Mouse (Mus musculus) kidney, adult 8-10 months (tissue): ENCODE results near the gene Per2.
A peak's percentile ranks its signal among the peaks of the same experiment; 100 is the strongest.

Source experiments
- DNase-seq, 2 experiments: peaks; one replicate each; pipeline ENCODE4 v3.0.0; 2022

Gene Per2

DNA sequence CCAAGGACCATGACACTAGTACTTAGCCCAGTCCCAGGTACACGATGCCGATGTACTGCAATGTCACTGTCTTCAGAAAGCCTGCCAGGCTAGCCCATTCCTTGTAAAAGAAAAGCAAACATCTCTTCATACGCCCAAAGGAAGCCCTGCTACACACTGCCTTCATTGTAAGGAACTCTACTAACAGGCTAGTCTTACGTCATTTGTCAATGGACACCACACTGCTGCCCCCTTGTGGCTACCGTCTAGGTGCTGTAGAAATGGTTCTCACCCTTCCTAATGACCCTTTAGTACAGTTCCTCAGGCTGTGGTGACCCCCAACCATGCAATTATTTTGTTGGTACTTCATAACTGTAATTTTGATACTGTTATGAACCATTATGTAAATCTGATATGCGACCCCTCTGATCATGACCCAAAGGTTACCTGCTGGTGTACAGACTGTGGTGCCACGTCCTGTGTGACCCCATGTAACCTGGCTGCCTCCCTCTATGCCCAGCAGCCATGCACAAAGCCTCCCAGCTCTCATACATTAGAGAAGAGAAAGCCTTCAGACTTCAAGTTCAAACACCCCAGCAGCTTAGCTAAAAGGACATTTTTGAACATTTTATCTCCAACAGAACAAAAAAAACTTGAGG lies 78.6 kb downstream of the Per2 start:
- DNase-seq: peak; percentile 50 to 81

DNA sequence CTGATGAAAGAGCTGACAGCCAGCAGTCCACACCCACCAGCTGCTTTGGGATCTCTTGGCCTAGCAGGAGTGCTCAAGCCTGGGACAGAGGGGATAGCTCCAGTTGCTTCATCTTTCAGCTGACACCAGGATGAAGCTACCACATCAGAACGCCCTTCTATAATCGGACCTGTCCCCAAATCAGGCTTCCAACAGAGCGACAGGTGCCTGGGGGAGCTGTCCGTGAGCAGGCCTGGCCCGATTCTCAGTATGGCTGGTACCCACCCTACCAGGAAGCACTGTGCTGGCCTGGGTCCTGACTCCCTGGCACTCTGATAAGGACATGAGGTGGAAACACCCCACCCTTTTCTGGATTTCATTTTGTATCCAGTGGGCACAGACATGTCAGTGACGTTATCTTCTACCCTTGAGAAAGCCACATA lies 85.7 kb downstream of the Per2 start:
- DNase-seq: no peak

DNA sequence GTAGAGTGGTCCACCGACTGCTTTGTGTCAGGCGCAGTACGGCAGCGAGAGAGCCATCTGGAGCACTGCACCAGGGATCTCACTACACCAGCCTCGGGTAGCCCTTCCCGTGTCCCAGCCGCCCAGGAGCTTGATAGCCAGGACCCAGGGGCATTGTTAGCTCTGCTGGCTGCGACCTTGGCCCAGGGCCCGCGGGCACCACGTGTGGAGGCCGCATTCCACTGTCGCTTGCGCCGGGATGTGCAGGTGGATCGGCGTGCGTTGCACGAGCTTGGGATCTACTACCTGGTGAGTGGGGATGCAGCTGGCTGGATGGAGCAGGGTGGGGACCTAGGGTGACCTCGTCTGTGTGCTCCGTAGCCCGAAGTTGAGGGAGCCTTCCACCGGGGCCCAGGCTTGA lies 89.1 kb downstream of the Per2 start:
- DNase-seq: no peak

DNA sequence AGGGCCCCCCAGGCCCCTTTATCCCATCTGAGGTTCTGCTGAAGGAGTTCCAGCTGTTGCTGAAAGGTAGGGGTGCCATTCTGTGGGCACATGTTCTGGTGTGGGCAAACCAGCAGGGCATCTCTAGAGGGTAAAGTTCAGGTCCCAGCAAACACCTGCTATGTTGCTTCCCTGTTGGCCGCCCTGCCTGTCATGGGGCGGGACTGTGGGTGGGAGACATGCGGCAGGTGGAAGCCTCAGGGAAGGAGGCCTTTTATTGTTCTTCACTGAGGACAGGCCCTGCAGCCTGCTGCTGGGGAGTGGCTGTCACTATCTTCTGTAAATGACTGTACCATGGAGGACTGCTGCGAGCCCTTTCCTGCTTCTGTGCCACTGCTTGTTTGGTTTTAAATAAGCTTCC lies 89.7 kb downstream of the Per2 start:
- no peak for DNase-seq

DNA sequence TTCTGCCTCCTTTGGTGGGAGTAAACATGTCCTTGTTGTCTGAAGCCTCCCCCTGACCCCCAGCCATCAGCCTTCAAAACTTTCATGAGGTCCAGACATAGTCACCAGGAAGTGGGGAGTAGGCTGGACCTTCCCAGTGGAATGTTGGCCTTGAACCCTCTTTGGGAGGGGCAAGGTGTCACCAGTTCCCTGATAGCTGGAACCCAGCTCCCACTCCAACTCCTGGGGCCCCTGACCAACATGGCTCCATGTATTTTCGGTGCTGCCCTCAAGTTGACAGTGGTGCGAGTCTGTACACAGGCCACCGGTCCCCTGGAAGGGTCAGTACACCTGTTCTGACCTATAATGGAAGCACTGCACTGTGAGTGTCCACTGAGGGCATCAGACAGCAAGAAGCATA lies 91.8 kb downstream of the Per2 start:
- DNase-seq: no peak

DNA sequence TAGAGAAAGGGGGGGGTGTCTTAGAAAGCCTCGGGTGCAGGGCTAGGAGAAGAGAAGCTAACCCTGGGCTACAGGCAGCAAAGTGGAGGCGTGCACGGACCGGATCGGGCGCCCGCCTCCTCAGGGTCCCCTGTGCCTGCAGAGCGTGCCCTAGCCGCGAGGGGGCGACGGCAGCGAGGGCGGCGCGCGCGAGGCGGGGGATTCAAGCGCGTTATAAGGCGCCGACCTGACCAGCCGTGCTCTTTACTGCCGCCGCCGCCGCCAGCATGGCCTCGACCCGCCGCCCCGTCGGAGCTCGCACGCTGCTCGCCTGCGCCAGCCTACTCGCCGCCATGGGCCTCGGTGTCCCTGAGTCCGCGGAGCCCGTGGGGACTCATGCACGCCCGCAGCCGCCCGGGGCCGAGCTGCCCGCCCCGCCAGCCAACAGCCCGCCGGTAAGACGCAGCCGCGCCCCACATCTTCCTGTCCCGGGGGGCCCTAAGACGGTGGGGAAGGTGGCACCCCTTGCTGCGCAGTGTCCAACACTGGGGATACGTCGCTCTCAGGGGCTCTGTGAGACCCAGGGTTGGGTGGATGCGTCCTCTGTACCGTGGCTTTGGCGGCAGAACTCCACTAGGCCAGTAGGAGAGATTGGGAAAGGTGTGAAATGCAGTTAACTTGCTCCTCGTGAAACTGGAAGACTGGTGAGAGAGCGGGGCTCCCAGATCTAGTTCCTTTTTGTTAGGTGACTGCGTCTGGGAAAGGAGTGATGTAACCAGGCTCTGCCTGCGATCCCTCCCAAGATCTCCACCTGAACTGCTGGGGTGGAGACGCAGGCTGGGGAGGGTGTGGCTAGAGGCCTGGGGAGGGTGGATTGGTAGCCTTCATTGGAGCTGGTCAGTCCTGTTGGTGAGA lies 92.7 kb downstream of the Per2 start, which contains the start of gene Erfe:
Gene Erfe (plus strand): TSS at position 216 of the 894 bp plus-strand sequence.
- DNase-seq: peak; percentile 38 to 67
